Mouse (Mus musculus) monocyte, adult 5-6 weeks (primary cell): ENCODE measurements around the gene Bbc3. TPM values are rescaled to one million over a fixed set of nuclear protein-coding genes. Genes with fewer than 3 reads are reported as not detected.
A peak's percentile ranks its signal among the peaks of the same experiment; 100 is the strongest.

Source experiments
- ATAC-seq: fragments of 153-309, 156-312 bp; replicated peaks from 2 replicates; pipeline ENCODE4 v1.8.0; 2017; ENCODE audit warnings: mild to moderate bottlenecking; ENCODE audit not compliant: low TSS enrichment, insufficient number of reproducible peaks, severe bottlenecking, poor library complexity, low FRiP score
- total RNA-seq: library from RNA; stranded (forward); fragments of 200-1000, 200-491, 200-594 nt; gene quantifications from 3 replicates; pipeline ENCODE4 v1.2.3, GENCODE M21; 2017

Gene Bbc3
- total RNA-seq, 1 experiment from 2014 or later = 30.1 TPM

DNA sequence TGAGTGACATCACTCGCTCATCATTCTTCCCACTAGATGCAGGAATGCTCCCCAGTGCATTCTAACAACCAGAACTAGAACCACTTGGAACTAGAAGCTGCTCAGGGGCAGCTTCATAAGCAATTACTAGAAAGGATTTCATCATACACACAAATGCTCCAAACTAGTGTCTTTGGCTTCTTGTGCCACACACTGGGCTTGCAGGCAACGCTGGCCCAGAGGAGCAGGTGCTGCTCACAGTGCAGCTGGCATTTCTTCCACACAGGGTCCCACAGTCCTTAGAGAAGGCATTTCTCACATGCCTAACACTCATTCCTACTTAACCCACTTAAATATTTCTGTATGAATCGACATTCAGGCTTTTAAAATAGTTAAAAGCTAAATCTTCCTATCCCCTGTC lies 49.4 kb downstream of the Bbc3 start:
- no peak for ATAC-seq

DNA sequence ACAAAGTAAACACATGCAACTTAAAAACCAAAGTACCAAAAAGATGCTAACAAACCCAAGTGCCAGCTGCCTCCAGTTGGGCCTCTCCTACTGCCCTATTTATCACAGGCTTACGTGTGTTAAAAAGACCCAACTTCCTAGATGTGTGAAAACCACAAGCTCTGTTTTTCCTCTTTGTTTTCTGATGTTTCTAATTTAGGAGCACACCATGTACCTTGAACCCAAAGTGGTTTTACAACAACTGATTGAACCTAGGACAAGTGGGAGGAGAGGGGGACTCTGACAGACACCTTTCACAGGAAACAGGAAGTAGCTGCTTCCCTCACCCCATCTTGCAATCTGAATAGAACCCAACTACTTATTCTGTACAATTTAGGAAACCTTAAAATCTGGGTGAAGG lies 56.1 kb downstream of the Bbc3 start:
- ATAC-seq = no peak

DNA sequence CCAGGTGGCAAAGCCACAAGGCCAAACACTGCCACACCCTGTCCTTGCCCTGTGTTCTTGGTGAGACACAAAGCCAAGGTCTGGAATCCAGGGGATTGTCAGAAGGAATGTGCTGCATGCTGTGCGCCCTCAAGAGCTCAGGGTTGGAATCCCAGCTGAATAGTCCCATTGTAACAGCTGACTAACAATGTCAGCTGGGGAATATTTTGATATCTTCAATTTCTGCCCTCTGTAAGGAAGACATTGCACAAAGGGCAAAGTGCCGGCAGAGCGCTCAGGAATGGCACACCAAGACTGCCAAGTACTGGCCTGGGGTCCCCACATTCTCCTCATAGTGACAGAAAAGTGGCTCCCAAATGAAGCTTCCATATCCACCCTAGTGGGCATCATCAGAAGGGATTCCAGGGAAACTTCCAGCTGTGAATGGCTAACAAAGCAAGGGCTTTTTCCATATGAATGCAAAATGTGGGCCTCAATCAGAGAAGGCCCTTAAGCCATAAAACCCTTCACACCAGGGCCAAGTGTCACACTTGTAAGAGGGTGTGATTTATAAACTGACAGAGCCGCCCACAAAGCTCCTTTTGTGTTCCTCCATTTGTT lies 56.8 kb downstream of the Bbc3 start:
- ATAC-seq = no peak

DNA sequence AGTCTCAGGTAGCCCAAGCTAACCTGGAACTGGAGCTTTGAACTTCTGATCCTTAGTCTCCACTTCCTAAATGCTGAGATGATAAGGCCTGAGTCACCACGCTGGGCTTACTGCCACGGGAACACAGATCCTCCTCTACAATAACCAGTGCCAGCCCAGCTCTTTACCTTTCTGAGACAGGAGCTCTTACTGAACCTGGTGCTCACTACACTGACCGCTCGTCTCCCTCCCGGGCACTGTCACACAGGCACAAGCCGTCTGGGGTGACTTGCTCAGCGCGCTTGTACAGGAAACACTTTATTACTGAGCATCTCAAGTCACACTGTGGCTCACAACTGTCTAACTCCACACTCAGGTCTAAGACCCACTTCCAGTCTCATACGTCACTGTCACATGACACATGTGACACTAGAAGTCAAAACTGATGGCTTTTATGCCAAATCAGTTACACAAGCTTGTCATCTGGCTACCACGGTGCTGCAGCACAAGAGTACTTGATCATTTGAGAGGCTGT lies 58.0 kb downstream of the Bbc3 start:
- peak; percentile 57 for ATAC-seq

DNA sequence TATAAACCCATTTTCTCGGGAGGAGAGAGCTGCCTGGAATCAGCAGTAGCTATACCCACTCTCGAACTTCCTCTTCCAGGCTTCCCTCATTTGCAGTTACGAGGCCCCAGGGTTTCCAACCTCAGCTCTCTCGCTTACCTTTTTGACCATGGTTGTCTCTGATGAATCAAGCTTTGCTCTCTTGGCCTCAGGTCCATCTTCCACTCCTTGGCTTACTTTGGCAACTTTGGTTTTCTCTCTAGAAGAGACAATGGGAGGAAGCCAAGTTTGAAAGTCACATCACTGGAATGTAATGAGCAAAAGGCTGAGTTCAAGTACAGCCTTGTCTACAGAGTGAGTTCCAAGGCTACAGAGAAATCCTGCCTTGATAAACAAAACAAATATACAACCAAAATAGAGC lies 58.5 kb downstream of the Bbc3 start:
- no peak for ATAC-seq

Other genes with a start within 250 kb of the Bbc3 start
- 0.11 to 0.29 TPM in 2 of 3 replicates, not detected in the other for gene Zfp541, start 246.6 kb upstream of the Bbc3 start, total RNA-seq
- gene Napa, start 209.9 kb upstream of the Bbc3 start, total RNA-seq = 46.6 to 76.8 TPM (median 71.5 TPM) in 3 replicates
- 9.6 to 18.6 TPM (median 15.9 TPM) in 3 replicates for gene Kptn, start 188.5 kb upstream of the Bbc3 start, total RNA-seq
- gene Slc8a2, start 178.6 kb upstream of the Bbc3 start, total RNA-seq = not detected in 3 replicates
- gene Meis3, start 133.3 kb upstream of the Bbc3 start, total RNA-seq = 3.0 to 15.5 TPM (median 6.4 TPM) in 3 replicates
- gene Dhx34, start 86.4 kb upstream of the Bbc3 start, total RNA-seq = 7.7 to 12.4 TPM (median 10.4 TPM) in 3 replicates
- gene C5ar2, start 64.2 kb upstream of the Bbc3 start, total RNA-seq = 2.9 to 8.0 TPM (median 7.0 TPM) in 3 replicates
- 11.2 to 17.0 TPM (median 13.7 TPM) in 3 replicates for gene C5ar1, start 48.9 kb upstream of the Bbc3 start, total RNA-seq
- 9.4 to 16.4 TPM (median 12.3 TPM) in 3 replicates for gene Inafm1, start 34.8 kb upstream of the Bbc3 start, total RNA-seq
- 231 to 284 TPM (median 256 TPM) in 3 replicates for gene Ccdc9, start 21.6 kb upstream of the Bbc3 start, total RNA-seq
- 108 to 150 TPM (median 134 TPM) in 3 replicates for gene Sae1, start 79.4 kb downstream of the Bbc3 start, total RNA-seq
- 20.4 to 63.1 TPM (median 27.4 TPM) in 3 replicates for gene Zc3h4, start 92.5 kb downstream of the Bbc3 start, total RNA-seq
- gene Tmem160, start 144.4 kb downstream of the Bbc3 start, total RNA-seq = 16.1 to 32.9 TPM (median 21.0 TPM) in 3 replicates
- not detected in 3 replicates for gene Npas1, start 169.3 kb downstream of the Bbc3 start, total RNA-seq